Mouse (Mus musculus) liver, adult 2 months (tissue): ENCODE data around the gene Taf8.

ENCODE experiments used
- CTCF ChIP-seq: fragments of 200-500 bp; IDR thresholded peaks from 2 replicates; pipeline ENCODE4 v1.5.1; 2011; ENCODE audit warnings: low read depth, low read length, control low read depth
- POLR2A ChIP-seq: fragments of 200-500 bp; IDR thresholded peaks from 2 replicates; pipeline ENCODE4 v1.6.1; 2011; ENCODE audit warnings: low read length, control low read depth; ENCODE audit not compliant: insufficient read depth; ENCODE audit errors: extremely low read depth

DNA sequence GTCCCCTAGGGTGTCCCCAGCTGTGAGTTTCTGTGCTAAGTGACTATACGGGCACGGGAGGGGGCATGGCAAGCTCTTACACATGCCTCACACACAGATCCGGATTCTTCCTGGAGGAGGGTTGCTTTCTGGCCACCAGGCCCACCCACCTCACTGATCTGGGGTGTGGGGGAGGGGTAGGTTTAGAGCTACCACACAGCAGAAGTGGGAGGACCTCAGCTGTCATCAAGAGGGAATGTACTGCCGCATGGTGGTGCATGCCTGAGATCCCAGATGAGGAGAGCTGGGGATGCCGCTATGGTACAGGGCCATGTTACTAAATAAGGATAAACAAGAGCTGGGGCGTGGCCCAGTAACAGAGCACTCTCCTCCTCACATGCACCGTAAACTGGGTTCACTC, 51.9 kb downstream of the Taf8 start:
- TF ChIP-seq POLR2A, result no peak
- TF ChIP-seq CTCF, result no peak
